Comparison of ENCODE assay signal across 9 mouse cellular contexts in the genomic region with DNA sequence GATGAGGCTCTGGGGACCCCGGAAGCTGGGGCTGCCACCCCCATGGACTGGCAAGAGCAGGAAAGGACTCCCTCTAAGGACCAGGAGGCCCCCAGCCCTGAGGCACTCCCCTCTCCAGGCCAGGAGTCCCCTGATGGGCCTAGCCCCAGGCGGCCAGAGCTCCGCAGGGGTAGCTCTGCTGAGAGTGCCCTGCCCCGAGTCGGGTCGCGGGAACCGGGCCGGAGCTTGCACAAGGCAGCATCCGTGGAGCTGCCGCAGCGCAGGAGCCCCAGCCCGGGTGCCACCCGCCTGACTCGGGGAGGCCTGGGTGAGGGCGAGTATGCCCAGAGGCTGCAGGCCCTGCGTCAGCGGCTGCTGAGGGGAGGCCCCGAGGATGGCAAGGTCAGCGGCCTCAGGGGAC. TPM values are rescaled to one million over a fixed set of nuclear protein-coding genes. Genes with fewer than 3 reads are reported as not detected.
DNase-seq lines count a peak whose midpoint lies in the region; ATAC-seq lines count a peak whose summit lies in the region.
"Had no signal": no experiment of that assay in that cellular context is flagged by ENCODE, and none has a peak within 500 bp of the region (broad histone marks: within the 10 kb centered on the region; RNA-seq: fewer than 3 reads in every experiment).

No protein-coding gene starts in this region.

- peaks cover 29% of the 10 kb centered on the region for H3K36me3 ChIP-seq in kidney, embryonic 15.5 days
- H3K36me3 ChIP-seq in embryonic facial prominence, embryonic 15.5 days = peaks cover 12% of the 10 kb centered on the region; the same call in 1 of the 2 replicates
- H3K36me3 ChIP-seq in hindbrain, embryonic 15.5 days = 0 out of 2 replicates have a peak, but pooled peaks cover 3% of the 10 kb centered on the region
- no peaks in the 10 kb centered on the region for H3K36me3 ChIP-seq in neural tube, embryonic 11.5 days (ENCODE audit: control insufficient read depth, insufficient read depth, low read length)
- H3K36me3 ChIP-seq: liver, embryonic 15.5 days had no signal

- peak overlapping the region; percentile 70 for H3K4me2 ChIP-seq in kidney, embryonic 15.5 days
- peak overlapping the region; percentile 67 for H3K4me2 ChIP-seq in embryonic facial prominence, embryonic 15.5 days (replicated peaks)
- H3K4me2 ChIP-seq in hindbrain, embryonic 15.5 days = peak overlapping the region; percentile 54; the same call in 1 of the 2 replicates
- H3K4me2 ChIP-seq in neural tube, embryonic 11.5 days (ENCODE audit: low read depth) = peak overlapping the region; percentile 45

- no peaks in the 10 kb centered on the region for H3K9me3 ChIP-seq in kidney, embryonic 15.5 days (replicated peaks)
- H3K9me3 ChIP-seq in embryonic facial prominence, embryonic 15.5 days (replicated peaks) = no peaks in the 10 kb centered on the region
- H3K9me3 ChIP-seq in hindbrain, embryonic 15.5 days = no peaks in the 10 kb centered on the region
- no peaks in the 10 kb centered on the region for H3K9me3 ChIP-seq in neural tube, embryonic 11.5 days (ENCODE audit: control insufficient read depth, low read length)
- H3K9me3 ChIP-seq: liver, embryonic 15.5 days had no signal

- H3K27me3 ChIP-seq in kidney, embryonic 15.5 days = peaks cover 58% of the 10 kb centered on the region
- H3K27me3 ChIP-seq in embryonic facial prominence, embryonic 15.5 days = peaks cover 59% of the 10 kb centered on the region
- peaks cover 36% of the 10 kb centered on the region for H3K27me3 ChIP-seq in hindbrain, embryonic 15.5 days
- H3K27me3 ChIP-seq in neural tube, embryonic 11.5 days (ENCODE audit: control insufficient read depth, insufficient read depth, low read length) = peaks cover 38% of the 10 kb centered on the region

- H3K27ac ChIP-seq in kidney, embryonic 15.5 days = no peak overlapping the region
- no peak overlapping the region for H3K27ac ChIP-seq in embryonic facial prominence, embryonic 15.5 days (replicated peaks)
- no peak overlapping the region for H3K27ac ChIP-seq in hindbrain, embryonic 15.5 days (replicated peaks)
- H3K27ac ChIP-seq in neural tube, embryonic 11.5 days (ENCODE audit: low read depth, low read length) = no peak overlapping the region
- H3K27ac ChIP-seq: liver, embryonic 15.5 days had no signal

- no peak for DNase-seq in kidney, postnatal 14 days
- peak; percentile 32 for DNase-seq in neural tube, embryonic 11.5 days (ENCODE audit: low spot score)

- H3K9ac ChIP-seq in kidney, embryonic 15.5 days = no peak overlapping the region
- no peak overlapping the region for H3K9ac ChIP-seq in embryonic facial prominence, embryonic 15.5 days
- H3K9ac ChIP-seq in hindbrain, embryonic 15.5 days = no peak overlapping the region
- H3K9ac ChIP-seq in neural tube, embryonic 11.5 days (ENCODE audit: low read length) = peak overlapping the region; percentile 49
- H3K9ac ChIP-seq: liver, embryonic 15.5 days had no signal

- ATAC-seq in kidney, embryonic 15.5 days (replicated peaks; ENCODE audit: low FRiP score) = peak; percentile 22; the same call in 1 of the 2 replicates
- ATAC-seq in embryonic facial prominence, embryonic 15.5 days (ENCODE audit: insufficient number of reproducible peaks, low FRiP score, low TSS enrichment, low read depth) = peak; percentile 13; the same call in 1 of the 2 replicates
- ATAC-seq in hindbrain, embryonic 15.5 days (ENCODE audit: low FRiP score, low read depth) = no peak
- no peak for ATAC-seq in neural tube, embryonic 11.5 days (ENCODE audit: insufficient read depth, low FRiP score, low TSS enrichment)
- ATAC-seq in megakaryocyte progenitor cell, adult 5-6 weeks (replicated peaks; ENCODE audit: poor library complexity) = no peak
- ATAC-seq in frontal cortex, adult (ENCODE audit: low TSS enrichment) = no peak
- ATAC-seq: inflammation-experienced regulatory T-cells, adult 6 months had no signal

- peaks cover 35% of the 10 kb centered on the region for H3K4me1 ChIP-seq in kidney, embryonic 15.5 days
- peaks cover 22% of the 10 kb centered on the region for H3K4me1 ChIP-seq in embryonic facial prominence, embryonic 15.5 days
- H3K4me1 ChIP-seq in hindbrain, embryonic 15.5 days (replicated peaks) = peaks cover 23% of the 10 kb centered on the region
- peaks cover 13% of the 10 kb centered on the region; the same call in 1 of the 2 replicates for H3K4me1 ChIP-seq in neural tube, embryonic 11.5 days (ENCODE audit: control insufficient read depth, insufficient read depth, low read length)

- H3K4me3 ChIP-seq in kidney, embryonic 15.5 days (replicated peaks) = peak overlapping the region; percentile 40
- H3K4me3 ChIP-seq in embryonic facial prominence, embryonic 15.5 days (replicated peaks) = peak overlapping the region; percentile 38
- peak overlapping the region; percentile 23; the same call in 1 of the 2 replicates for H3K4me3 ChIP-seq in hindbrain, embryonic 15.5 days
- H3K4me3 ChIP-seq in neural tube, embryonic 11.5 days (ENCODE audit: low read depth, low read length) = peak overlapping the region; percentile 31
- H3K4me3 ChIP-seq: liver, embryonic 15.5 days had no signal

- WGBS in kidney, embryonic 15.5 days = 24% methylated on average over 20 of the region's 20 CpGs
- WGBS in embryonic facial prominence, embryonic 15.5 days = 19% methylated on average over 20 of the region's 20 CpGs
- WGBS in hindbrain, embryonic 15.5 days = 9% methylated on average over 20 of the region's 20 CpGs
- WGBS in neural tube, embryonic 11.5 days = 3% methylated on average over 20 of the region's 20 CpGs

RNA-seq across cellular contexts. Expression of a gene that starts 13.9 kb away (rescaled TPM):
- polyA plus RNA-seq in kidney, embryonic 15.5 days (2015; fragmentation: Nextera tagmentation; extraction: Ambion mirVana) = 74.7 and 78.7 TPM in 2 replicates
- polyA plus RNA-seq in embryonic facial prominence, embryonic 15.5 days (2015; fragmentation: Nextera tagmentation; extraction: Ambion mirVana) = 103 and 104 TPM in 2 replicates
- 73.8 and 79.0 TPM in 2 replicates for polyA plus RNA-seq in hindbrain, embryonic 15.5 days (2015; fragmentation: Nextera tagmentation; extraction: Ambion mirVana)
- 62.5 and 64.2 TPM in 2 replicates for polyA plus RNA-seq in neural tube, embryonic 11.5 days (2014; fragmentation: Nextera tagmentation; extraction: Ambion mirVana)
- total RNA-seq in megakaryocyte progenitor cell, adult 5-6 weeks (2015) = 65.8 and 74.1 TPM in 2 replicates
- total RNA-seq in megakaryocyte progenitor cell, adult 5-6 weeks (2017) = 87.0 and 98.6 TPM in 2 replicates

RNA-seq across cellular contexts. Expression of a gene that starts 28.4 kb away (rescaled TPM):
- 1.5 and 2.1 TPM in 2 replicates for polyA plus RNA-seq in kidney, embryonic 15.5 days (2015; fragmentation: Nextera tagmentation; extraction: Ambion mirVana)
- 0.65 and 0.84 TPM in 2 replicates for polyA plus RNA-seq in embryonic facial prominence, embryonic 15.5 days (2015; fragmentation: Nextera tagmentation; extraction: Ambion mirVana)
- 21.2 and 22.8 TPM in 2 replicates for polyA plus RNA-seq in hindbrain, embryonic 15.5 days (2015; fragmentation: Nextera tagmentation; extraction: Ambion mirVana)
- 2.3 and 2.9 TPM in 2 replicates for polyA plus RNA-seq in neural tube, embryonic 11.5 days (2014; fragmentation: Nextera tagmentation; extraction: Ambion mirVana)
- not detected in 2 replicates for total RNA-seq in megakaryocyte progenitor cell, adult 5-6 weeks (2015)
- not detected in 2 replicates for total RNA-seq in megakaryocyte progenitor cell, adult 5-6 weeks (2017)
- polyA plus RNA-seq: inflammation-experienced regulatory T-cells, adult 6 months had no signal

RNA-seq across cellular contexts. Expression of a gene that starts 46.7 kb away (rescaled TPM):
- 45.1 and 53.9 TPM in 2 replicates for polyA plus RNA-seq in kidney, embryonic 15.5 days (2015; fragmentation: Nextera tagmentation; extraction: Ambion mirVana)
- polyA plus RNA-seq in embryonic facial prominence, embryonic 15.5 days (2015; fragmentation: Nextera tagmentation; extraction: Ambion mirVana) = 16.5 and 18.6 TPM in 2 replicates
- polyA plus RNA-seq in hindbrain, embryonic 15.5 days (2015; fragmentation: Nextera tagmentation; extraction: Ambion mirVana) = 22.4 and 25.0 TPM in 2 replicates
- polyA plus RNA-seq in neural tube, embryonic 11.5 days (2014; fragmentation: Nextera tagmentation; extraction: Ambion mirVana) = 15.5 and 19.1 TPM in 2 replicates
- not detected in 2 replicates for total RNA-seq in megakaryocyte progenitor cell, adult 5-6 weeks (2015)
- total RNA-seq in megakaryocyte progenitor cell, adult 5-6 weeks (2017) = not detected in 2 replicates

RNA-seq across cellular contexts. Expression of a gene that starts 57.3 kb away (rescaled TPM):
- 35.5 and 40.6 TPM in 2 replicates for polyA plus RNA-seq in kidney, embryonic 15.5 days (2015; fragmentation: Nextera tagmentation; extraction: Ambion mirVana)
- polyA plus RNA-seq in embryonic facial prominence, embryonic 15.5 days (2015; fragmentation: Nextera tagmentation; extraction: Ambion mirVana) = 51.3 and 54.5 TPM in 2 replicates
- 46.1 and 53.4 TPM in 2 replicates for polyA plus RNA-seq in hindbrain, embryonic 15.5 days (2015; fragmentation: Nextera tagmentation; extraction: Ambion mirVana)
- 27.1 and 27.2 TPM in 2 replicates for polyA plus RNA-seq in neural tube, embryonic 11.5 days (2014; fragmentation: Nextera tagmentation; extraction: Ambion mirVana)
- total RNA-seq in megakaryocyte progenitor cell, adult 5-6 weeks (2015) = 0.27 and 0.83 TPM in 2 replicates
- total RNA-seq in megakaryocyte progenitor cell, adult 5-6 weeks (2017) = 0.57 and 2.0 TPM in 2 replicates

RNA-seq across cellular contexts. Expression of a gene that starts 57.5 kb away (rescaled TPM):
- polyA plus RNA-seq in kidney, embryonic 15.5 days (2015; fragmentation: Nextera tagmentation; extraction: Ambion mirVana) = 0.63 and 1.2 TPM in 2 replicates
- polyA plus RNA-seq in embryonic facial prominence, embryonic 15.5 days (2015; fragmentation: Nextera tagmentation; extraction: Ambion mirVana) = 1.3 and 1.4 TPM in 2 replicates
- polyA plus RNA-seq in hindbrain, embryonic 15.5 days (2015; fragmentation: Nextera tagmentation; extraction: Ambion mirVana) = 45.2 and 49.9 TPM in 2 replicates
- polyA plus RNA-seq in neural tube, embryonic 11.5 days (2014; fragmentation: Nextera tagmentation; extraction: Ambion mirVana) = 12.3 and 13.7 TPM in 2 replicates
- total RNA-seq in megakaryocyte progenitor cell, adult 5-6 weeks (2015) = not detected in 2 replicates
- 2.9 TPM in 1 of 2 replicates, not detected in the other for total RNA-seq in megakaryocyte progenitor cell, adult 5-6 weeks (2017)

Comparison
In these comparisons a context has a peak if more than half of its experiments do, and no peak if none do; other contexts are left out.
1. ATAC-seq: peak in kidney, embryonic 15.5 days (single experiment) and embryonic facial prominence, embryonic 15.5 days (single experiment); none in hindbrain, embryonic 15.5 days (single experiment), neural tube, embryonic 11.5 days (single experiment), megakaryocyte progenitor cell, adult 5-6 weeks (single experiment) and frontal cortex, adult (single experiment).
2. Peak in every context shown above with its lines, with median percentiles within 50 percentile points of each other: H3K4me2 ChIP-seq and H3K4me3 ChIP-seq.